Mouse (Mus musculus) MEL (cell line): ENCODE results near the gene Acp2. TPM values are rescaled to one million over a fixed set of nuclear protein-coding genes. Genes with fewer than 3 reads are reported as not detected.

Source experiments
- DNase-seq: peaks from one replicate; pipeline ENCODE4 v3.0.0; 2011; ENCODE audit warnings: low read depth, low spot score
- H3K27ac ChIP-seq: 2 replicates; pipeline ENCODE4 v1.5.1; 2012; ENCODE audit warnings: low read depth, mild to moderate bottlenecking, control low read depth, low read length, moderate library complexity; ENCODE audit not compliant: control insufficient read depth
- H3K27me3 ChIP-seq, 2 experiments: fragments of 150-350 bp in 1 of 2; sonication (generic) in 1 of 2; 2 replicates each; pipeline ENCODE4 v1.6.1; 2012; ENCODE audit warnings: low read length in 2 of 2, mild to moderate bottlenecking in 2 of 2, improper control_type of control experiment in 1 of 2, moderate library complexity in 1 of 2; ENCODE audit not compliant: insufficient read depth in 2 of 2, control insufficient read depth in 1 of 2
- H3K36me3 ChIP-seq, 2 experiments: 2 replicates each; pipeline ENCODE4 v1.6.1; 2012 to 2014; ENCODE audit warnings: low read length in 2 of 2, improper control_type of control experiment in 1 of 2, inconsistent platforms in 1 of 2, mild to moderate bottlenecking in 1 of 2; ENCODE audit not compliant: insufficient read depth in 2 of 2, control insufficient read depth in 1 of 2
- H3K4me1 ChIP-seq, 2 experiments: fragments of 150-350 bp in 1 of 2; sonication (generic) in 1 of 2; 2 replicates each; pipeline ENCODE4 v1.6.1; 2012; ENCODE audit warnings: low read length in 2 of 2, improper control_type of control experiment in 1 of 2, mild to moderate bottlenecking in 1 of 2; ENCODE audit not compliant: insufficient read depth in 2 of 2, control insufficient read depth in 1 of 2
- H3K4me3 ChIP-seq, 2 experiments: fragments of 150-350 bp in 1 of 2; sonication (generic) in 1 of 2; 2 replicates each; pipeline ENCODE4 v1.5.1; 2012; ENCODE audit warnings: low read depth in 2 of 2, low read length in 2 of 2, mild to moderate bottlenecking in 2 of 2, moderate library complexity in 2 of 2, control low read depth in 1 of 2, improper control_type of control experiment in 1 of 2; ENCODE audit not compliant: control insufficient read depth in 1 of 2, insufficient read depth in 1 of 2
- H3K79me2 ChIP-seq: 2 replicates; pipeline ENCODE4 v1.6.1; 2012; ENCODE audit warnings: mild to moderate bottlenecking, low read length, moderate library complexity; ENCODE audit not compliant: control insufficient read depth, poor library complexity, insufficient read depth
- H3K9ac ChIP-seq: 2 replicates; pipeline ENCODE4 v1.6.1; 2012; ENCODE audit warnings: low read depth, mild to moderate bottlenecking, control low read depth, low read length, moderate library complexity; ENCODE audit not compliant: control insufficient read depth, poor library complexity, severe bottlenecking
- H3K9me3 ChIP-seq: fragments of 150-350 bp; sonication (generic); replicated peaks from 2 replicates; pipeline ENCODE4 v1.6.1; 2012; ENCODE audit warnings: mild to moderate bottlenecking, low read length, improper control_type of control experiment, moderate library complexity; ENCODE audit not compliant: insufficient read depth
- BHLHE40 ChIP-seq: IDR thresholded peaks from 2 replicates; pipeline ENCODE4 v1.6.1; 2012; ENCODE audit warnings: low read depth, mild to moderate bottlenecking, inconsistent platforms, low read length, improper control_type of control experiment, borderline replicate concordance
- CHD1 ChIP-seq: IDR thresholded peaks from 2 replicates; pipeline ENCODE4 v1.6.1; 2012; ENCODE audit warnings: low read depth, mild to moderate bottlenecking, inconsistent platforms, low read length, improper control_type of control experiment
- CHD2 ChIP-seq: IDR thresholded peaks from 2 replicates; pipeline ENCODE4 v1.6.1; 2011; ENCODE audit warnings: low read length, improper control_type of control experiment
- CTCF ChIP-seq, 3 experiments: IDR thresholded peaks in 2 of 3; conservative IDR thresholded peaks in 1 of 3; 2 replicates each; pipeline ENCODE4 v1.5.1; 2011 to 2012; ENCODE audit warnings: low read length in 3 of 3, low read depth in 2 of 3, mild to moderate bottlenecking in 2 of 3, improper control_type of control experiment in 1 of 3, inconsistent platforms in 1 of 3, mixed read lengths in 1 of 3, moderate library complexity in 1 of 3; ENCODE audit not compliant: control insufficient read depth in 1 of 3, insufficient read depth in 1 of 3, poor library complexity in 1 of 3, severe bottlenecking in 1 of 3
- E2F4 ChIP-seq: IDR thresholded peaks from 2 replicates; pipeline ENCODE4 v1.6.1; 2011; ENCODE audit warnings: low read depth, low read length, improper control_type of control experiment, borderline replicate concordance
- ELF1 ChIP-seq: IDR thresholded peaks from 2 replicates; pipeline ENCODE4 v1.6.1; 2014; ENCODE audit warnings: low read depth, mild to moderate bottlenecking, inconsistent platforms, low read length, improper control_type of control experiment, moderate library complexity
- EP300 ChIP-seq, 2 experiments: IDR thresholded peaks; 2 replicates each; pipeline ENCODE4 v1.6.1; 2011; ENCODE audit warnings: improper control_type of control experiment in 2 of 2, low read length in 2 of 2, low read depth in 1 of 2, mild to moderate bottlenecking in 1 of 2
- ETS1 ChIP-seq: IDR thresholded peaks from 2 replicates; pipeline ENCODE4 v1.6.1; 2012; ENCODE audit warnings: low read depth, mild to moderate bottlenecking, inconsistent platforms, low read length, improper control_type of control experiment, moderate library complexity
- HCFC1 ChIP-seq: IDR thresholded peaks from 2 replicates; pipeline ENCODE4 v1.6.1; 2012; ENCODE audit warnings: low read depth, mild to moderate bottlenecking, inconsistent platforms, low read length, improper control_type of control experiment, moderate library complexity
- JUND ChIP-seq: IDR thresholded peaks from 2 replicates; pipeline ENCODE4 v1.6.1; 2011; ENCODE audit warnings: low read depth, mild to moderate bottlenecking, improper control_type of control experiment, low read length
- KAT2A ChIP-seq: conservative IDR thresholded peaks from 2 replicates; pipeline ENCODE4 v1.6.1; 2012; ENCODE audit warnings: low read depth, low read length, improper control_type of control experiment, inconsistent platforms
- MAFK ChIP-seq: IDR thresholded peaks from 2 replicates; pipeline ENCODE4 v1.6.1; 2011; ENCODE audit warnings: low read depth, mild to moderate bottlenecking, low read length, improper control_type of control experiment, borderline replicate concordance
- MAX ChIP-seq: IDR thresholded peaks from 2 replicates; pipeline ENCODE4 v1.6.1; 2011; ENCODE audit warnings: low read length, improper control_type of control experiment
- MAZ ChIP-seq: IDR thresholded peaks from 2 replicates; pipeline ENCODE4 v1.6.1; 2012; ENCODE audit warnings: low read depth, mild to moderate bottlenecking, inconsistent platforms, low read length, improper control_type of control experiment
- MEF2A ChIP-seq: IDR thresholded peaks from 2 replicates; pipeline ENCODE4 v1.6.1; 2014; ENCODE audit warnings: low read depth, mild to moderate bottlenecking, inconsistent platforms, low read length, improper control_type of control experiment; ENCODE audit not compliant: poor library complexity, insufficient replicate concordance, severe bottlenecking; ENCODE audit errors: extremely low read depth
- MXI1 ChIP-seq: IDR thresholded peaks from 2 replicates; pipeline ENCODE4 v1.6.1; 2011; ENCODE audit warnings: mild to moderate bottlenecking, low read depth, low read length, improper control_type of control experiment
- MYB ChIP-seq: IDR thresholded peaks from 2 replicates; pipeline ENCODE4 v1.6.1; 2011; ENCODE audit warnings: mild to moderate bottlenecking, low read depth, low read length, improper control_type of control experiment
- MYC ChIP-seq: IDR thresholded peaks from 2 replicates; pipeline ENCODE4 v1.6.1; 2011; ENCODE audit warnings: low read depth, mild to moderate bottlenecking, low read length, improper control_type of control experiment, moderate library complexity
- NELFE ChIP-seq: IDR thresholded peaks from 2 replicates; pipeline ENCODE4 v1.6.1; 2011; ENCODE audit warnings: low read depth, low read length, improper control_type of control experiment
- NRF1 ChIP-seq: IDR thresholded peaks from 2 replicates; pipeline ENCODE4 v1.6.1; 2014; ENCODE audit warnings: low read depth, mild to moderate bottlenecking, inconsistent platforms, low read length, improper control_type of control experiment, moderate library complexity; ENCODE audit not compliant: poor library complexity, insufficient read depth, severe bottlenecking
- POLR2A ChIP-seq, 2 experiments: IDR thresholded peaks; 2 replicates each; pipeline ENCODE4 v1.6.1; 2011 to 2012; ENCODE audit warnings: low read length in 2 of 2, mild to moderate bottlenecking in 2 of 2, control low read depth in 1 of 2, improper control_type of control experiment in 1 of 2, low read depth in 1 of 2, moderate library complexity in 1 of 2; ENCODE audit not compliant: control insufficient read depth in 1 of 2, insufficient read depth in 1 of 2, poor library complexity in 1 of 2
- POLR2AphosphoS5 ChIP-seq: IDR thresholded peaks from 2 replicates; pipeline ENCODE4 v1.6.1; 2012; ENCODE audit warnings: low read depth, borderline replicate concordance, mild to moderate bottlenecking, inconsistent platforms, low read length, moderate library complexity, mixed read lengths
- RAD21 ChIP-seq: IDR thresholded peaks from 2 replicates; pipeline ENCODE4 v1.6.1; 2011; ENCODE audit warnings: mild to moderate bottlenecking, low read depth, low read length, improper control_type of control experiment
- RCOR1 ChIP-seq: IDR thresholded peaks from 2 replicates; pipeline ENCODE4 v1.6.1; 2012; ENCODE audit warnings: low read depth, mild to moderate bottlenecking, inconsistent platforms, low read length, improper control_type of control experiment
- SIN3A ChIP-seq: IDR thresholded peaks from 2 replicates; pipeline ENCODE4 v1.6.1; 2012; ENCODE audit warnings: low read length, improper control_type of control experiment, inconsistent platforms
- SMC3 ChIP-seq: IDR thresholded peaks from 2 replicates; pipeline ENCODE4 v1.6.1; 2011; ENCODE audit warnings: low read depth, low read length, improper control_type of control experiment
- TCF12 ChIP-seq: IDR thresholded peaks from 2 replicates; pipeline ENCODE4 v1.6.1; 2014; ENCODE audit warnings: low read depth, mild to moderate bottlenecking, inconsistent platforms, low read length, improper control_type of control experiment, moderate library complexity
- UBTF ChIP-seq: IDR thresholded peaks from 2 replicates; pipeline ENCODE4 v1.6.1; 2012; ENCODE audit warnings: low read depth, mild to moderate bottlenecking, inconsistent platforms, low read length, improper control_type of control experiment, moderate library complexity, borderline replicate concordance; ENCODE audit not compliant: insufficient read depth
- USF1 ChIP-seq: IDR thresholded peaks from 2 replicates; pipeline ENCODE4 v1.6.1; 2014; ENCODE audit warnings: low read depth, mild to moderate bottlenecking, inconsistent platforms, low read length, improper control_type of control experiment, moderate library complexity
- ZMIZ1 ChIP-seq: IDR thresholded peaks from 2 replicates; pipeline ENCODE4 v1.6.1; 2012; ENCODE audit warnings: low read depth, mild to moderate bottlenecking, inconsistent platforms, low read length, improper control_type of control experiment, moderate library complexity
- ZNF384 ChIP-seq: IDR thresholded peaks from 2 replicates; pipeline ENCODE4 v1.6.1; 2012; ENCODE audit warnings: low read depth, mild to moderate bottlenecking, inconsistent platforms, low read length, improper control_type of control experiment
- polyA plus RNA-seq, 2 experiments: library from polyadenylated mRNA; stranded (reverse) in 1 of 2; unstranded in 1 of 2; fragments of >175 nt in 1 of 2; fragments of >200 nt in 1 of 2; gene quantifications; 2 replicates each; pipeline versions ENCODE4 v1.2.1 to v1.2.4; 2012; ENCODE audit warnings: low replicate concordance in 2 of 2, low read depth in 1 of 2; ENCODE audit not compliant: insufficient read length in 2 of 2, insufficient read depth in 1 of 2, missing spikeins in 1 of 2
- total RNA-seq: library from RNA; depleted of rRNA; stranded (reverse); fragments of 300-350 nt; gene quantifications from 2 replicates; pipeline ENCODE4 v1.2.3, GENCODE M21; 2012

Acp2 gene
- total and polyA plus RNA-seq, 3 experiments: 7.3 to 11.3 TPM; not detected in 1

GRCm38 (mm10) chr2:91236601-91237510 lies 34.2 kb downstream of the Acp2 start, which contains the start of gene Ddb2:
Ddb2 (minus strand) TSS chr2:91236982.
- Histone ChIP-seq H3K9me3 (no peaks in the 10 kb centered on the region), H3K4me1 (peaks cover 0 to 3% of the 10 kb centered on the region in 2 experiments; a peak in 1 of 4 replicates), H3K9ac (peak within 1 kb of the TSS; percentile 81), H3K27me3 (no peaks in the 10 kb centered on the region), H3K27ac (peak within 1 kb of the TSS; percentile 93), H3K79me2 (peaks cover 3% of the 10 kb centered on the region; the same call in 1 of the 2 replicates), H3K4me3 (peak within 1 kb of the TSS; percentile 79 to 89), H3K36me3 (peaks cover 0 to 5% of the 10 kb centered on the region in 2 experiments; a peak in 3 of 4 replicates)
- TF ChIP-seq EP300 (IDR thresholded peaks at IDR 0.05; ENCODE audit: low read depth in 1 of 2, low read length in 2 of 2) (peak in 1 of 2 experiments; percentile 19; a peak in 1 of 4 replicates), ETS1 (no peak), NRF1 (no peak), SMC3 (no peak), MAX (peak; percentile 49), MXI1 (peak; percentile 36), MYC (0 out of 2 replicates have a peak, but pooled peaks have one; percentile 28), RAD21 (no peak), RCOR1 (no peak), MEF2A (no peak), ELF1 (no peak), MAFK (no peak), CTCF (IDR thresholded peaks at IDR 0.05 in 2 of 3, conservative IDR thresholded peaks at IDR 0.05 in 1 of 3; ENCODE audit: control insufficient read depth in 1 of 3, insufficient read depth in 1 of 3, low read depth in 2 of 3, low read length in 3 of 3, poor library complexity in 1 of 3, severe bottlenecking in 1 of 3) (peak in 1 of 3 experiments; percentile 23; a peak in 1 of 6 replicates), JUND (peak; percentile 60; the same call in 1 of the 2 replicates), TCF12 (0 out of 2 replicates have a peak, but pooled peaks have one; percentile 38), ZMIZ1 (peak; percentile 59; the same call in 1 of the 2 replicates), MYB (no peak), CHD2 (no peak), BHLHE40 (no peak), POLR2AphosphoS5 (no peak), ZNF384 (peak; percentile 68), E2F4 (0 out of 2 replicates have a peak, but pooled peaks have one; percentile 52), USF1 (no peak), POLR2A (IDR thresholded peaks at IDR 0.05; ENCODE audit: control insufficient read depth in 1 of 2, insufficient read depth in 1 of 2, low read depth in 1 of 2, low read length in 2 of 2, poor library complexity in 1 of 2) (peak in 1 of 2 experiments; percentile 83; a peak in 2 of 4 replicates), HCFC1 (peak; percentile 81), KAT2A (no peak), CHD1 (no peak), NELFE (peak; percentile 59), MAZ (peak; percentile 83; the same call in 1 of the 2 replicates), SIN3A (peak; percentile 30; the same call in 1 of the 2 replicates), UBTF (no peak)
- peak; percentile 97 for DNase-seq
